Mouse (Mus musculus): ENCODE results near the gene Erp29.

The Erp29 gene

GRCm38 (mm10) chr5:121389691-121390090 lies 62.6 kb downstream of the Erp29 start:
- DNase-seq (ENCODE audit: low spot score in 2 of 2), result no peak

- DNase-seq (ENCODE audit: low spot score in 2 of 2), result no peak
Measured at GRCm38 (mm10) chr5:121389106-121389505, 63.2 kb downstream of the Erp29 start.

GRCm38 (mm10) chr5:121387126-121387525 lies 65.2 kb downstream of the Erp29 start:
- no peak for DNase-seq (ENCODE audit: low spot score in 2 of 2)

- no peak for DNase-seq (ENCODE audit: low spot score in 2 of 2)
Measured at GRCm38 (mm10) chr5:121386120-121386909, 66.0 kb downstream of the Erp29 start.

GRCm38 (mm10) chr5:121385461-121386119 lies 66.7 kb downstream of the Erp29 start, which contains the start of gene Trafd1:
Gene Trafd1 (minus strand): TSS chr5:121385632.
- DNase-seq (ENCODE audit: low spot score in 2 of 2), result peak; percentile 85 to 88

- peak; percentile 35 to 42 for DNase-seq (ENCODE audit: low spot score in 2 of 2)
Measured at GRCm38 (mm10) chr5:121384757-121385460, 67.4 kb downstream of the Erp29 start.

- DNase-seq (ENCODE audit: low spot score in 2 of 2), result no peak
Measured at GRCm38 (mm10) chr5:121383857-121384756, 68.2 kb downstream of the Erp29 start.

- DNase-seq (ENCODE audit: low spot score in 2 of 2), result no peak
Measured at GRCm38 (mm10) chr5:121380692-121381091, 71.6 kb downstream of the Erp29 start.

GRCm38 (mm10) chr5:121378678-121379256 lies 73.5 kb downstream of the Erp29 start:
- no peak for DNase-seq (ENCODE audit: low spot score in 2 of 2)
